Mouse (Mus musculus) ES-E14 (cell line): ENCODE measurements around the gene Adam23. TPM values are rescaled to one million over a fixed set of nuclear protein-coding genes. Genes with fewer than 3 reads are reported as not detected.

Experiments
- DNase-seq: peaks from one replicate; pipeline ENCODE4 v3.0.0-alpha.2; 2013; ENCODE audit warnings: low read depth, low spot score
- H3K27ac ChIP-seq: 2 replicates; pipeline ENCODE4 v1.5.1; 2012; ENCODE audit warnings: low read depth, mild to moderate bottlenecking, low read length, moderate library complexity, mixed read lengths; ENCODE audit not compliant: poor library complexity, insufficient read depth, severe bottlenecking
- H3K36me3 ChIP-seq: 2 replicates; pipeline ENCODE4 v1.6.1; 2012; ENCODE audit warnings: mild to moderate bottlenecking, low read length, moderate library complexity, mixed read lengths; ENCODE audit not compliant: control insufficient read depth, poor library complexity, insufficient read depth, severe bottlenecking
- H3K4me1 ChIP-seq, 2 experiments: fragments of 150-350 bp in 1 of 2; sonication (generic) in 1 of 2; 2 replicates each; pipeline ENCODE4 v1.6.1; 2012; ENCODE audit warnings: low read length in 2 of 2, mild to moderate bottlenecking in 1 of 2, mixed read lengths in 1 of 2; ENCODE audit not compliant: control insufficient read depth in 2 of 2, insufficient read depth in 2 of 2, poor library complexity in 1 of 2
- H3K4me3 ChIP-seq, 2 experiments: fragments of 150-350 bp in 1 of 2; sonication (generic) in 1 of 2; 2 replicates each; pipeline ENCODE4 v1.5.1; 2012; ENCODE audit warnings: low read length in 2 of 2, low read depth in 1 of 2, mild to moderate bottlenecking in 1 of 2, mixed read lengths in 1 of 2; ENCODE audit not compliant: insufficient read depth in 1 of 2, poor library complexity in 1 of 2, severe bottlenecking in 1 of 2
- H3K9ac ChIP-seq: 2 replicates; pipeline ENCODE4 v1.6.1; 2012; ENCODE audit warnings: low read depth, mild to moderate bottlenecking, low read length, mixed read lengths; ENCODE audit not compliant: poor library complexity, insufficient read depth, severe bottlenecking
- H3K9me3 ChIP-seq: fragments of 150-350 bp; sonication (generic); 2 replicates; pipeline ENCODE4 v1.6.1; 2012; ENCODE audit warnings: low read depth, mild to moderate bottlenecking, low read length; ENCODE audit not compliant: control insufficient read depth, insufficient read depth
- CHD2 ChIP-seq: IDR thresholded peaks from 2 replicates; pipeline ENCODE4 v1.6.1; 2014; ENCODE audit warnings: mild to moderate bottlenecking, low read depth, low read length, inconsistent platforms
- HCFC1 ChIP-seq: IDR thresholded peaks from 2 replicates; pipeline ENCODE4 v1.6.1; 2012; ENCODE audit warnings: low read length, inconsistent platforms, borderline replicate concordance; ENCODE audit not compliant: insufficient read depth
- MAFK ChIP-seq: IDR thresholded peaks from 2 replicates; pipeline ENCODE4 v1.6.1; 2014; ENCODE audit warnings: mild to moderate bottlenecking, low read depth, low read length, inconsistent platforms; ENCODE audit not compliant: insufficient read depth
- ZC3H11A ChIP-seq: IDR thresholded peaks from 2 replicates; pipeline ENCODE4 v1.6.1; 2012; ENCODE audit warnings: low read depth, mild to moderate bottlenecking, inconsistent platforms, low read length, borderline replicate concordance
- ZNF384 ChIP-seq: IDR thresholded peaks from 2 replicates; pipeline ENCODE4 v1.6.1; 2012; ENCODE audit warnings: low read depth, low read length, inconsistent platforms
- in situ Hi-C, 2 experiments: fragments of 600-800 bp; cut with MboI; formaldehyde crosslinking; loops; one replicate each; pipeline ENCODE4 v1.15.1; 2025; ENCODE audit warnings: low sequenced_read_pairs in 2 of 2, inconsistent platforms in 1 of 2; ENCODE audit not compliant: unreplicated experiment in 2 of 2
- total RNA-seq: library from RNA; depleted of rRNA; stranded (reverse); fragments of 300-350 nt; gene quantifications from 2 replicates; pipeline ENCODE4 v1.2.3, GENCODE M21; 2012

Gene Adam23
- total RNA-seq, 1 experiment: 119 TPM

GRCm38 (mm10) chr1:63446721-63447120 lies 1.0 kb downstream of the Adam23 start:
- Histone ChIP-seq H3K36me3 (peaks cover 16% of the 10 kb centered on the region), H3K4me1 (peaks cover 20% of the 10 kb centered on the region in 2 experiments), H3K9me3 (no peaks in the 10 kb centered on the region), H3K4me3 (peak overlapping the region; percentile 87 to 95), H3K9ac (peak overlapping the region; percentile 94), H3K27ac (peak overlapping the region; percentile 85; the same call in 1 of the 2 replicates)
- TF ChIP-seq HCFC1 (no peak), ZNF384 (no peak), CHD2 (no peak), MAFK (no peak), ZC3H11A (no peak)
- in situ Hi-C loops: no loop called here
- no peak for DNase-seq

GRCm38 (mm10) chr1:63450091-63450490 lies 4.4 kb downstream of the Adam23 start:
- no peak for DNase-seq
- no peak for TF ChIP-seq ZC3H11A
- no peak for TF ChIP-seq HCFC1
- TF ChIP-seq CHD2: no peak
- TF ChIP-seq ZNF384: no peak
- no peak for TF ChIP-seq MAFK
- Histone ChIP-seq H3K27ac (peak overlapping the region; percentile 9; the same call in 1 of the 2 replicates), H3K36me3 (peaks cover 32% of the 10 kb centered on the region), H3K9me3 (no peaks in the 10 kb centered on the region), H3K4me3 (no peak overlapping the region), H3K4me1 (peaks cover 13 to 21% of the 10 kb centered on the region in 2 experiments), H3K9ac (0 out of 2 replicates have a peak overlapping the region, but pooled peaks have one; percentile 9)
- in situ Hi-C loops: no loop called here

- in situ Hi-C loops: no loop called here
- Histone ChIP-seq H3K9me3 (no peaks in the 10 kb centered on the region), H3K4me1 (peaks cover 13 to 21% of the 10 kb centered on the region in 2 experiments), H3K36me3 (peaks cover 36% of the 10 kb centered on the region), H3K4me3 (no peak overlapping the region), H3K27ac (peak overlapping the region; percentile 28; the same call in 1 of the 2 replicates), H3K9ac (no peak overlapping the region)
- TF ChIP-seq HCFC1 (no peak), MAFK (no peak)
- DNase-seq: no peak
Observed at GRCm38 (mm10) chr1:63453332-63453887, 7.7 kb downstream of the Adam23 start.

- Histone ChIP-seq H3K9me3 (no peaks in the 10 kb centered on the region), H3K27ac (peak overlapping the region; percentile 68; the same call in 1 of the 2 replicates), H3K4me3 (peak overlapping the region in 1 of 2 experiments; percentile 27; a peak in 1 of 4 replicates), H3K36me3 (peaks cover 40% of the 10 kb centered on the region), H3K9ac (peak overlapping the region; percentile 57; the same call in 1 of the 2 replicates), H3K4me1 (peaks cover 4 to 6% of the 10 kb centered on the region in 2 experiments)
- peak; percentile 88 for TF ChIP-seq ZNF384
- no peak for TF ChIP-seq HCFC1
- no peak for DNase-seq
- in situ Hi-C loops: no loop called here
Observed at GRCm38 (mm10) chr1:63457801-63458519, 12.3 kb downstream of the Adam23 start.

- Histone ChIP-seq H3K9me3 (no peaks in the 10 kb centered on the region), H3K36me3 (peaks cover 38% of the 10 kb centered on the region), H3K4me3 (no peak overlapping the region), H3K9ac (no peak overlapping the region), H3K4me1 (peaks cover 2 to 6% of the 10 kb centered on the region in 2 experiments; a peak in 3 of 4 replicates), H3K27ac (no peak overlapping the region; the same call in 1 of the 2 replicates)
- in situ Hi-C loops: no loop called here
- DNase-seq: no peak
- no peak for TF ChIP-seq MAFK
- TF ChIP-seq HCFC1: no peak
- no peak for TF ChIP-seq CHD2
- no peak for TF ChIP-seq ZNF384
- no peak for TF ChIP-seq ZC3H11A
Observed at GRCm38 (mm10) chr1:63459151-63459550, 13.5 kb downstream of the Adam23 start.
